Mouse (Mus musculus) stomach, postnatal 0 days (tissue): ENCODE results near the gene Tmem232. TPM values are rescaled to one million over a fixed set of nuclear protein-coding genes. Genes with fewer than 3 reads are reported as not detected.

Experiments
- ATAC-seq: fragments of 200-750 bp; cut with Nextera tagmentation; 2 replicates; pipeline ENCODE4 v1.8.0; 2017; ENCODE audit not compliant: low FRiP score, low TSS enrichment
- DNase-seq: peaks from one replicate; pipeline ENCODE4 v3.0.0-alpha.2; 2016; ENCODE audit warnings: low spot score
- H3K27ac ChIP-seq: fragments of 300-500 bp; sonication (generic); replicated peaks from 2 replicates; pipeline ENCODE4 v1.5.1; 2014; ENCODE audit warnings: mild to moderate bottlenecking, control low read depth
- H3K27me3 ChIP-seq: fragments of 300-500 bp; sonication (generic); 2 replicates; pipeline ENCODE4 v1.6.1; 2014; ENCODE audit warnings: low read length; ENCODE audit not compliant: control insufficient read depth, insufficient read depth
- H3K36me3 ChIP-seq: fragments of 300-500 bp; sonication (generic); 2 replicates; pipeline ENCODE4 v1.6.1; 2014; ENCODE audit warnings: low read length, mixed read lengths; ENCODE audit not compliant: control insufficient read depth, insufficient read depth
- H3K4me1 ChIP-seq: fragments of 300-500 bp; sonication (generic); replicated peaks from 2 replicates; pipeline ENCODE4 v1.6.1; 2014; ENCODE audit warnings: antibody characterized with exemption; ENCODE audit not compliant: control insufficient read depth, insufficient read depth
- H3K4me2 ChIP-seq: fragments of 300-500 bp; sonication (generic); replicated peaks from 2 replicates; pipeline ENCODE4 v1.6.1; 2014; ENCODE audit warnings: low read depth, mild to moderate bottlenecking, control low read depth, moderate library complexity
- H3K4me3 ChIP-seq: fragments of 300-500 bp; sonication (generic); 2 replicates; pipeline ENCODE4 v1.5.1; 2014; ENCODE audit warnings: low read depth, low read length, control low read depth
- H3K9ac ChIP-seq: fragments of 300-500 bp; sonication (generic); 2 replicates; pipeline ENCODE4 v1.6.1; 2014; ENCODE audit warnings: mild to moderate bottlenecking, low read length, control low read depth, mixed read lengths
- H3K9me3 ChIP-seq: fragments of 300-500 bp; sonication (generic); 2 replicates; pipeline ENCODE4 v1.6.1; 2016; ENCODE audit warnings: low read length; ENCODE audit not compliant: control insufficient read depth
- CTCF ChIP-seq: IDR thresholded peaks from 2 replicates; pipeline ENCODE4 v1.5.1; 2016; ENCODE audit warnings: antibody characterized with exemption, low read depth, mild to moderate bottlenecking, moderate library complexity
- EP300 ChIP-seq: optimal IDR thresholded peaks from 2 replicates; pipeline ENCODE3; 2016; ENCODE audit warnings: antibody characterized with exemption
- WGBS: fragments of 180-500 bp; shearing (Covaris S2); extraction: QIAGEN DNeasy Blood & Tissue Kit; methylation state at CpG from one replicate; pipeline ENCODE4 v1.1.7; 2014; 5-methylcytosine and 5-hydroxymethylcytosine counted together
- polyA plus RNA-seq: library from polyadenylated mRNA; unstranded; fragments of >200 nt; fragmentation: Nextera tagmentation; extraction: Ambion mirVana; gene quantifications from 2 replicates; pipeline ENCODE4 v1.2.1, GENCODE M21; 2015

Tmem232 gene
- polyA plus RNA-seq, 1 experiment from 2014 or later = not detected

DNA sequence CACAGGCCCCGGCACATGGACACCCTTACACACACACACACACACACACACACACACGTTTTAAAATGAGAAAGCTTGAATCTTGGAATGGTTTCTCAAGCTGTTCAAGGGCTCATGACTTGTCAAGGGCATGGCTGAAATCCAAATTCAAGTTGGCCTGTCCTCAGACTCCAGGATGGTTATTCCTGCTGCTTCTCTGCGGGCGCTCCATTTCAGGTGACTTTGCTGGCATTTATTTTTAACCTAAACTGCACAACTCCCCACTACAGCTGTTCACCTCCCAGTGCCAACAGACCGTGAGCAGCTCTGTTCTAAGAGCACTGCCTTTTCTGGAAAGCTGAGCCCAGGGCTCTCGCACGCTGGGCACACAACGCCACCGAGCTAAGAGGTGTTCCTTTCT is 31.3 kb upstream of the Tmem232 start:
- H3K4me2 ChIP-seq = no peak overlapping the region
- H3K4me3 ChIP-seq = no peak overlapping the region
- H3K27ac ChIP-seq = no peak overlapping the region
- H3K36me3 ChIP-seq = no peaks in the 10 kb centered on the region
- no peaks in the 10 kb centered on the region for H3K27me3 ChIP-seq
- no peaks in the 10 kb centered on the region for H3K4me1 ChIP-seq
- DNase-seq = no peak
- H3K9me3 ChIP-seq = no peaks in the 10 kb centered on the region
- 77% methylated on average over 9 of the region's 9 CpGs for WGBS
- ATAC-seq = no peak
- no peak for TF ChIP-seq CTCF
- TF ChIP-seq EP300 = no peak
- no peak overlapping the region for H3K9ac ChIP-seq

DNA sequence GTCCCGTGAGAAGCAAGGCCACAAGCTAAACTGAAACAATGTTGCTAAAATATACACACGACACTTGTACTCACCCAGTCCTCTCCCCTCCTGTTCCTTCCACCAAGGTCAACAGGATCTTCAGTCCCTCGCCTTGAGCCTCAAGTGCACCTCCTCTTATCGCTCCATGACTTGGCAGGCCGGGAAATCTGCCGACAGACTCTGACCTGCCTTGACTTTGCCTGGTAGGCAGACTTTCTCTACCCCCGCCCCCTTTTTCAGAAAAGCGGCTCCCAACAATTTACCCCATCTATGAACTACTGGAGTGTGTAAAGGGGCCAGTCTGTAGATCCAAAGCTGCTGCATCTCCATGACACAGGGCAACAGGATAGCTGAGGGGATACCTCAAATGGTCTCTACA is 30.9 kb upstream of the Tmem232 start:
- H3K27ac ChIP-seq = no peak overlapping the region
- no peaks in the 10 kb centered on the region for H3K9me3 ChIP-seq

DNA sequence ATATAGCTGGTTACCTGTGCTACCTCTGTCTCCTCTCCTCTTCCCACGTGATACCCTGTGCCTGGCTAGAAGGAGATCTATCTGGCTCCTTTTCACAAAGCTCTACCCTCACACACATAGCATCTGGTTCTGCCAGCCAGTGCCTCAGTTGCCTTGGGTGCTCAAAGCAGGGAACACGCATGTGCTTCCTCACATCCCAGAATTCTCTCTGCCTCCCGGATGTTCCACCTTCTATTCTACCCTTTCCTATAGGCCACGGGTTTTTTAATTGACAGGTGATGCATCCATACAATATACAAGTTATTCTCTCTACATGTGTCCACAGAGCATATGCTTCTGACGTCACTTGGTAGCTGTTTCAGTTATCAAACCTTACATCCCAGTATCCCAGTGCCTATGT is 23.6 kb upstream of the Tmem232 start:
- ATAC-seq (no peak), DNase-seq (no peak)
- Histone ChIP-seq H3K4me1 (no peaks in the 10 kb centered on the region), H3K27me3 (no peaks in the 10 kb centered on the region), H3K4me3 (no peak overlapping the region), H3K4me2 (no peak overlapping the region), H3K9me3 (no peaks in the 10 kb centered on the region), H3K9ac (no peak overlapping the region), H3K27ac (no peak overlapping the region), H3K36me3 (no peaks in the 10 kb centered on the region)
- no peak for TF ChIP-seq CTCF
- 73% methylated on average over 5 of the region's 5 CpGs for WGBS

More for the DNA sequence above, 30.9 kb upstream of the Tmem232 start:
- Histone ChIP-seq H3K27me3 (no peaks in the 10 kb centered on the region), H3K4me2 (no peak overlapping the region), H3K36me3 (no peaks in the 10 kb centered on the region), H3K4me1 (no peaks in the 10 kb centered on the region), H3K4me3 (no peak overlapping the region), H3K9ac (no peak overlapping the region)
- TF ChIP-seq EP300 (no peak), CTCF (no peak)
- no peak; the same call in 1 of the 2 replicates for ATAC-seq
- WGBS = 73% methylated on average over 8 of the region's 8 CpGs
- no peak for DNase-seq

DNA sequence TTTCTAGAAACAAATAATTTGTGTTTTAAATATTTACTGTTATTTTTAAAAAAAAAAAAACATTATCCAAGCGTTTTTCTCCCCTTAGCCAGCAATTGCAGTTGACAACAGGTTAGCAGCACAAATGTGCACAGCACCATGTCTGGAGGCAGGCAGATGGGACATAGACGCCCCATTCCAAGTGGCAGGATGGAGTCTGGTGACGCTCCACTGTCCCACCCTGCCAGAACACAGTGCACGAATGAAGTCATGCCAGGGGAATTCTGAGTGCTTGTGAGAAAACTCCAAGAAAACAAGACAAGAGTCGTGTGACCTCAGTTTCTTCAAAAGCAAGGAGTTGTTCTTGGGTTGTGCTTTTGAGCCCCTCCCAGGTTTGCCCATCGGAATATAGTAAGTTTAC is 22.8 kb upstream of the Tmem232 start:
- no peak overlapping the region for H3K27ac ChIP-seq
- 34% methylated on average over 6 of the region's 6 CpGs for WGBS
- no peak overlapping the region for H3K4me3 ChIP-seq
- no peaks in the 10 kb centered on the region for H3K9me3 ChIP-seq
- no peak for TF ChIP-seq EP300
- no peak for TF ChIP-seq CTCF
- no peaks in the 10 kb centered on the region for H3K4me1 ChIP-seq
- H3K27me3 ChIP-seq = no peaks in the 10 kb centered on the region
- H3K36me3 ChIP-seq = no peaks in the 10 kb centered on the region
- H3K9ac ChIP-seq = no peak overlapping the region
- no peak overlapping the region for H3K4me2 ChIP-seq
- DNase-seq (no peak), ATAC-seq (no peak)

DNA sequence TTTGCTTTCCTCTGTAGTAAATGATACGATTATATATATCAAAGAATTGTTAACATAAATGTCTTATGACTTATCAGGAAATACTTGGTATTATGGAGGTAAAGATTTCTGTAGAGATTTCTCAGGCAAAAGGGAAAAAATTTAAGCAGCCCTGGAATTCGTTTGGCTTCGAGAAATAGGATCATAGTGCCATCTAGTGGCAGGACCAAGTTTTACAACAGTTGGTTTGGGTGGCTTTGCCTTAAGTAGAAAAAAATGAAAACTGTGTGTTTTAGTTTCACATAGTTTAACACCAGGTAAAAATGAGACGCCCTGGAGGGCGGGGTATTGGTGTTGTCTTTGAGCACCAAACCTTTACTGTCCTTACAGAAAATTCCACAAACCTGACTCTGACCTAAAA is 22.2 kb upstream of the Tmem232 start:
- no peak; the same call in 1 of the 2 replicates for ATAC-seq
- H3K36me3 ChIP-seq = no peaks in the 10 kb centered on the region
- H3K27me3 ChIP-seq = no peaks in the 10 kb centered on the region
- no peak overlapping the region for H3K4me3 ChIP-seq
- no peak overlapping the region for H3K9ac ChIP-seq
- no peak for TF ChIP-seq EP300
- peak; percentile 86 for TF ChIP-seq CTCF
- no peaks in the 10 kb centered on the region for H3K4me1 ChIP-seq
- no peak overlapping the region for H3K4me2 ChIP-seq
- H3K9me3 ChIP-seq = no peaks in the 10 kb centered on the region
- peak; percentile 64 for DNase-seq
- no peak overlapping the region for H3K27ac ChIP-seq
- WGBS = 1% methylated on average over 5 of the region's 5 CpGs

DNA sequence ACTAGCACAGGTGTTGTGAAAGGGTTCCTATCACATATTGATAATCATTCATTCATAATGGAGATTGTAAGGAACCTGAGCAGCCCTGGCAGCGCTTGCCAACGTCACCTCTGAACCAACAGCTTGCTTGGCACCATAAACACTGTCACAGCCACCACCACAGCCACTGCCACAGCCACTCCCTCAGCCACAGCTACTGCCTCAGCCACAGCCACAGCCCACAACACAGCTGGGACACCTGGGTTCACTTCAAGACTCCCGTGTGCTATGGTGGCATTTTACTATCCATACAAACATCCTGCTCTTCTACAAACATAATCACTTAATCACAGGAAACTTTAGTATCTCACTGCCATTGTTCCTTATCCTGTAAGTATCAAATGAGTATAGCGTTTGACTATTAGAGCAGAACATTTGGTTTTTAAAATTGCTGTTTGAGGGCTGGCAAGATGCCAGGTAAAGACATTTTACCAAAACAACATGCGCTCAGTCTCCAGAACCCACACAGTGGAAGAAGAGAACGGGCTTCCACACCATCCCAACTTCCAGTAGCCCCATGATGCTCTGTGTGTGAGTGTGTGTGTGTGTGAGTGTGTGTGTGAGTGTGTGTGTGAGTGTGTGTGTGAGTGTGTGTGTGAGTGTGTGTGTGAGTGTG is 20.9 kb upstream of the Tmem232 start:
- 43% methylated on average over 6 of the region's 6 CpGs for WGBS
- H3K4me2 ChIP-seq = no peak overlapping the region
- H3K4me1 ChIP-seq = no peaks in the 10 kb centered on the region
- peak; percentile 34; the same call in 1 of the 2 replicates for ATAC-seq
- no peak overlapping the region for H3K27ac ChIP-seq
- H3K9me3 ChIP-seq = no peaks in the 10 kb centered on the region
- H3K27me3 ChIP-seq = no peaks in the 10 kb centered on the region
- TF ChIP-seq EP300 = no peak
- no peak for TF ChIP-seq CTCF
- no peaks in the 10 kb centered on the region for H3K36me3 ChIP-seq
- no peak overlapping the region for H3K4me3 ChIP-seq
- H3K9ac ChIP-seq = no peak overlapping the region
- DNase-seq = no peak
